Mouse (Mus musculus) neural tube, embryonic 15.5 days (tissue): ENCODE results near the gene Lzts2. TPM values are rescaled to one million over a fixed set of nuclear protein-coding genes. Genes with fewer than 3 reads are reported as not detected.

Experiments used
- ATAC-seq: fragments of 200-750 bp; cut with Nextera tagmentation; 2 replicates; pipeline ENCODE4 v1.8.0; 2017; ENCODE audit warnings: mild to moderate bottlenecking, moderate TSS enrichment, moderate library complexity; ENCODE audit not compliant: low FRiP score
- H3K27ac ChIP-seq: fragments of 300-500 bp; sonication (generic); replicated peaks from 2 replicates; pipeline ENCODE4 v1.5.1; 2015; ENCODE audit warnings: mild to moderate bottlenecking, inconsistent platforms
- H3K27me3 ChIP-seq: fragments of 300-500 bp; sonication (generic); replicated peaks from 2 replicates; pipeline ENCODE4 v1.6.1; 2015; ENCODE audit warnings: inconsistent platforms
- H3K36me3 ChIP-seq: fragments of 300-500 bp; sonication (generic); 2 replicates; pipeline ENCODE4 v1.6.1; 2015; ENCODE audit warnings: inconsistent platforms
- H3K4me1 ChIP-seq: fragments of 300-500 bp; sonication (generic); 2 replicates; pipeline ENCODE4 v1.6.1; 2015; ENCODE audit warnings: inconsistent platforms
- H3K4me2 ChIP-seq: fragments of 300-500 bp; sonication (generic); 2 replicates; pipeline ENCODE4 v1.6.1; 2015; ENCODE audit warnings: inconsistent platforms, mild to moderate bottlenecking, moderate library complexity
- H3K4me3 ChIP-seq: fragments of 300-500 bp; sonication (generic); replicated peaks from 2 replicates; pipeline ENCODE4 v1.5.1; 2015; ENCODE audit warnings: mild to moderate bottlenecking, inconsistent platforms
- H3K9ac ChIP-seq: fragments of 300-500 bp; sonication (generic); replicated peaks from 2 replicates; pipeline ENCODE4 v1.6.1; 2015; ENCODE audit warnings: mild to moderate bottlenecking, inconsistent platforms
- H3K9me3 ChIP-seq: fragments of 300-500 bp; sonication (generic); replicated peaks from 2 replicates; pipeline ENCODE4 v1.6.1; 2016; ENCODE audit warnings: inconsistent platforms
- WGBS: fragments of 180-500 bp; shearing (Covaris S2); methylation state at CpG from one replicate; pipeline ENCODE4 v1.1.7; 2015; ENCODE audit warnings: mixed read lengths; 5-methylcytosine and 5-hydroxymethylcytosine counted together
- polyA plus RNA-seq: library from polyadenylated mRNA; unstranded; fragments of >200 nt; fragmentation: Nextera tagmentation; extraction: Ambion mirVana; gene quantifications from 2 replicates; pipeline ENCODE4 v1.2.1, GENCODE M21; 2015

The Lzts2 gene
- polyA plus RNA-seq, 1 experiment from 2014 or later, result 23.4 TPM

DNA sequence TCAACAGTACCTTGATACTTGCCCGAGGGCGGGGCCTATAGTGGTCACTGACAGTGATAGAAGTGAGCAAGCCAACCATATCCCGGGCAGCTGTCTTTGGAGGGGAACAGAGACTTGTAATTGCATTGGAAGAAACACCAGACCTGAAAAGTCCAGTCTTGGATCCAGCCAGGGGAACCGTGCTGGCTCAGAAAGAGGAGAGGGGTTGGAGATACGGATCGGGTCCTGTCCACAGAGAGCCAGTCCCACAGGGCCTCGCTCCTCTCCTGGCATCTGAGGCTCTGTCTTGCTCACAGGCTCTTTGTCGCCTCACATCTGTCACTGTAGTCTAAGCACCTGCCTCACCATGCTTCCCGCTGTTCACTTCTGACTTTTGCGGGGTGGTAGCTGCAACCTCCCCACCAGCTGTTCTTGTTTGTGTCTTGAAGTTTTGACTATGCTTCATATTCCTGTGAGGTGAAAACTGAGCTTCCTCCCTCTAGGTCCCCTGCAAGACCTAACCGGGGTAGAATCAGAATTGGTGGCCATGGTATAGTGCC is 30.2 kb downstream of the Lzts2 start:
- H3K9ac ChIP-seq, result no peak overlapping the region
- H3K4me3 ChIP-seq, result no peak overlapping the region
- no peaks in the 10 kb centered on the region for H3K9me3 ChIP-seq
- H3K27me3 ChIP-seq, result peaks cover 20% of the 10 kb centered on the region
- WGBS, result 67% methylated on average over 11 of the region's 11 CpGs
- ATAC-seq, result no peak
- H3K36me3 ChIP-seq, result peaks cover 2% of the 10 kb centered on the region; the same call in 1 of the 2 replicates
- H3K27ac ChIP-seq, result no peak overlapping the region
- H3K4me1 ChIP-seq, result peaks cover 39% of the 10 kb centered on the region
- H3K4me2 ChIP-seq, result no peak overlapping the region

- Histone ChIP-seq H3K4me3 (no peak overlapping the region), H3K27ac (no peak overlapping the region), H3K36me3 (peaks cover 5% of the 10 kb centered on the region; the same call in 1 of the 2 replicates), H3K4me2 (0 out of 2 replicates have a peak overlapping the region, but pooled peaks have one; percentile 15), H3K9ac (no peak overlapping the region), H3K27me3 (peaks cover 20% of the 10 kb centered on the region), H3K4me1 (peaks cover 44% of the 10 kb centered on the region), H3K9me3 (no peaks in the 10 kb centered on the region)
- 49% methylated on average over 15 of the region's 15 CpGs for WGBS
- no peak for ATAC-seq
Observed at GRCm38 (mm10) chr19:45045236-45045635, 31.0 kb downstream of the Lzts2 start.

- WGBS, result 72% methylated on average over 5 of the region's 5 CpGs
- H3K4me3 ChIP-seq, result peak within 1 kb of the TSS; percentile 67
- peaks cover 8% of the 10 kb centered on the region; the same call in 1 of the 2 replicates for H3K36me3 ChIP-seq
- H3K9me3 ChIP-seq, result no peaks in the 10 kb centered on the region
- H3K9ac ChIP-seq, result peak within 1 kb of the TSS; percentile 80
- peak within 1 kb of the TSS; percentile 90 for H3K4me2 ChIP-seq
- H3K27me3 ChIP-seq, result peaks cover 17% of the 10 kb centered on the region
- peak within 1 kb of the TSS; percentile 96 for H3K27ac ChIP-seq
- ATAC-seq, result no peak
- H3K4me1 ChIP-seq, result peaks cover 47% of the 10 kb centered on the region
Observed at GRCm38 (mm10) chr19:45045651-45046050, 31.4 kb downstream of the Lzts2 start, which contains the start of gene Pdzd7. Gene Pdzd7 (minus strand): TSS chr19:45045717.

- Histone ChIP-seq H3K4me1 (peaks cover 52% of the 10 kb centered on the region), H3K9me3 (no peaks in the 10 kb centered on the region), H3K4me2 (peak overlapping the region; percentile 90), H3K4me3 (peak overlapping the region; percentile 67), H3K27ac (peak overlapping the region; percentile 96), H3K36me3 (peaks cover 18% of the 10 kb centered on the region), H3K27me3 (peaks cover 17% of the 10 kb centered on the region), H3K9ac (peak overlapping the region; percentile 80)
- ATAC-seq, result peak; percentile 72
- WGBS, result 3% methylated on average over 34 of the region's 34 CpGs
Observed at GRCm38 (mm10) chr19:45046523-45047321, 32.5 kb downstream of the Lzts2 start.

GRCm38 (mm10) chr19:45047417-45047934 is 33.3 kb downstream of the Lzts2 start, which contains the start of gene Sfxn3:
Gene Sfxn3 (plus strand): TSS chr19:45047503.
- under 1% methylated on average over 26 of the region's 26 CpGs for WGBS
- H3K4me3 ChIP-seq, result peak within 1 kb of the TSS; percentile 67
- H3K4me1 ChIP-seq, result peaks cover 52% of the 10 kb centered on the region
- H3K9me3 ChIP-seq, result no peaks in the 10 kb centered on the region
- H3K9ac ChIP-seq, result peak within 1 kb of the TSS; percentile 80
- peak within 1 kb of the TSS; percentile 90 for H3K4me2 ChIP-seq
- H3K36me3 ChIP-seq, result peaks cover 25% of the 10 kb centered on the region
- H3K27ac ChIP-seq, result peak within 1 kb of the TSS; percentile 96
- peaks cover 17% of the 10 kb centered on the region for H3K27me3 ChIP-seq
- ATAC-seq, result peak; percentile 86

DNA sequence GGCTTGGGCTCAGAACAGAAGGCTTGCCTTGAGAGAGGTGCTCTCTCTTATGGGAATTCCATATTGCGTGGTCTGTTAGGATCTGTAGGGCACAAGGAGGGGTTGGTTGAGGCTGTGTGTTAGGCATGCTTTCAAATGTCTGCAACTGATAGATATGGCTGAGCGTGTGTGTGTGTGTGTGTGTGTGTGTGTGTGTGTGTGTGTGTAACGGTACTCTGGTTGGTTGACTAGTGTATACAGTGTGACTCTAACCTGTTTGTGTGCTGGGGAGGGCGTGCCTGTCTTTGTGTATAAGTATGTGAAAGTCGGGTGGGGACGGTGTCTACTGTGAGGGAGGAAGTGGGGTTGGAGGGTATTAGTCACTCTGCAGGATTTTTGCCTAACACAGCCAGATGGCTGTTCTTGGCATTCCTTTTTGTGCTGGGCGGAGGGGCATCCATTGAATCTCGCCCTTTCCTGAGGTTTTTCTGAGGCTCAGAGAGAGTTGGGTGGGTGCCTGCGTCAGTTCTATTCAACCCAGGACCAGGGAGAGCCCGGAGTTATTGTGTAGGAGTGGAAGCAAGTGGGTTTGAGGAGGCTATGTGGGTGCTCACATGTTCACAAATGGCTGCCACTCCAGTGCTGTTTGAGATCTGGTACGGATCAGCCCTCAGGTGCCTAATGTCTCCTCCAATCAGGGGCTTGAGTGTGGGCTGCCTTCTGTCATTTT is 33.9 kb downstream of the Lzts2 start:
- WGBS, result 25% methylated on average over 11 of the region's 11 CpGs
- peaks cover 52% of the 10 kb centered on the region for H3K4me1 ChIP-seq

DNA sequence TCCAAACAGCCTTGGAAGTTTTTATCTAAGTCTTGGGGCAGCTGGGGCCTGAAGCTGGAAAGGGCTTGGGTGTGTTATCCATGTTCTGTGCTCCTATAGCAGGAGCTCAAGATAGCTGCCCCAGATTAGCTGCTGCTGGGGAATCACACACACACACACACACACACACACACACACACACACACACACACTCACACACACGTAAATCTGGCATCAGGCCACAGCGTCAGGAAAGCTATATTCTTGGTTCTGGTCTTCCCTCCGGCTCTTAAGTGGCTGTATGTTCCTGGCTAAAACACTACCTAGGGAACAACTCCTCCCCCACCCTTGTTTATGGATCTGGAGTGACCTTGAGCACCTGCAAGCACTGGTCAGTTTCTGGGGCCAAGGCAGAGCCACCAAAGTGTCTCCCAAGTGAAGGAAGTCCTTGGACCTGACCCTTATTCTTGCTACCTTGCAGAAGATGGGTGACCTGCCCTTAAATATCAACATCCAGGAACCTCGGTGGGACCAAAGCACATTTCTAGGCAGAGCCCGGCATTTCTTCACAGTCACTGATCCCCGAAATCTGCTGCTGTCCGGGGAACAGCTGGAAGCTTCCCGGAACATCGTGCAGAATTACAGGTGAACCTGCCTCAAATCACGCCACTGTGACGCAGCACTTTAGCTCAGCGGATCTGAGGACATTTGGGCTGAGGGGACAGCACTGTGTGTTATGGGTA is 34.6 kb downstream of the Lzts2 start:
- peaks cover 17% of the 10 kb centered on the region for H3K27me3 ChIP-seq
- peak overlapping the region; percentile 67 for H3K4me3 ChIP-seq
- H3K4me2 ChIP-seq, result peak overlapping the region; percentile 90
- no peak for ATAC-seq
- peak overlapping the region; percentile 96 for H3K27ac ChIP-seq
- peak overlapping the region; percentile 80 for H3K9ac ChIP-seq
- H3K36me3 ChIP-seq, result peaks cover 37% of the 10 kb centered on the region
- H3K9me3 ChIP-seq, result no peaks in the 10 kb centered on the region
- 76% methylated on average over 12 of the region's 12 CpGs for WGBS
- H3K4me1 ChIP-seq, result peaks cover 52% of the 10 kb centered on the region

More for the DNA sequence above, 33.9 kb downstream of the Lzts2 start:
- H3K9ac ChIP-seq, result peak overlapping the region; percentile 80
- peaks cover 31% of the 10 kb centered on the region for H3K36me3 ChIP-seq
- peak overlapping the region; percentile 90 for H3K4me2 ChIP-seq
- H3K9me3 ChIP-seq, result no peaks in the 10 kb centered on the region
- H3K27me3 ChIP-seq, result peaks cover 17% of the 10 kb centered on the region
- H3K27ac ChIP-seq, result peak overlapping the region; percentile 96
- peak overlapping the region; percentile 67 for H3K4me3 ChIP-seq
- ATAC-seq, result peak; percentile 50

DNA sequence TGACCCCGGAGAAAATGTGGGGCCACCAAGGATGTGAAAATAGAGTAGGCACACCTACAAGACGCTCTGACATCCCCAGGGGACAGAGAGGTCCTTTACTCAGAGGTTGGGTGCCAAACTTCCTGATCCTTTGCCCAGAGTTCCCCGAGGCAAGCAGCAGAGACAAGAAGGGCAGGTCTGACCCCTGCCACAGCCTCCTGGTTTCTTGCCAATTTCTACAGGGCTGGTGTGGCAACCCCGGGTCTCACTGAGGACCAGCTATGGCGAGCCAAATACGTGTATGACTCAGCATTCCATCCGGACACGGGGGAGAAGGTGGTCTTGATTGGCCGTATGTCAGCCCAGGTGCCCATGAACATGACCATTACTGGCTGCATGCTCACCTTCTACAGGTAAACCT is 35.3 kb downstream of the Lzts2 start:
- H3K9me3 ChIP-seq, result no peaks in the 10 kb centered on the region
- 79% methylated on average over 9 of the region's 9 CpGs for WGBS
- peaks cover 52% of the 10 kb centered on the region for H3K4me1 ChIP-seq
- peak overlapping the region; percentile 90 for H3K4me2 ChIP-seq
- peaks cover 13% of the 10 kb centered on the region for H3K27me3 ChIP-seq
- ATAC-seq, result no peak
- peak overlapping the region; percentile 67; the same call in 1 of the 2 replicates for H3K4me3 ChIP-seq
- H3K36me3 ChIP-seq, result peaks cover 42% of the 10 kb centered on the region
- H3K9ac ChIP-seq, result peak overlapping the region; percentile 80; the same call in 1 of the 2 replicates
- no peak overlapping the region for H3K27ac ChIP-seq

- no peak for ATAC-seq
- peaks cover 48% of the 10 kb centered on the region for H3K36me3 ChIP-seq
- no peak overlapping the region for H3K9ac ChIP-seq
- H3K27ac ChIP-seq, result no peak overlapping the region
- 89% methylated on average over 8 of the region's 8 CpGs for WGBS
- no peak overlapping the region for H3K4me2 ChIP-seq
- H3K9me3 ChIP-seq, result no peaks in the 10 kb centered on the region
- peaks cover 48% of the 10 kb centered on the region for H3K4me1 ChIP-seq
- H3K4me3 ChIP-seq, result no peak overlapping the region
- H3K27me3 ChIP-seq, result no peaks in the 10 kb centered on the region
Observed at GRCm38 (mm10) chr19:45053451-45053850, 39.2 kb downstream of the Lzts2 start.

DNA sequence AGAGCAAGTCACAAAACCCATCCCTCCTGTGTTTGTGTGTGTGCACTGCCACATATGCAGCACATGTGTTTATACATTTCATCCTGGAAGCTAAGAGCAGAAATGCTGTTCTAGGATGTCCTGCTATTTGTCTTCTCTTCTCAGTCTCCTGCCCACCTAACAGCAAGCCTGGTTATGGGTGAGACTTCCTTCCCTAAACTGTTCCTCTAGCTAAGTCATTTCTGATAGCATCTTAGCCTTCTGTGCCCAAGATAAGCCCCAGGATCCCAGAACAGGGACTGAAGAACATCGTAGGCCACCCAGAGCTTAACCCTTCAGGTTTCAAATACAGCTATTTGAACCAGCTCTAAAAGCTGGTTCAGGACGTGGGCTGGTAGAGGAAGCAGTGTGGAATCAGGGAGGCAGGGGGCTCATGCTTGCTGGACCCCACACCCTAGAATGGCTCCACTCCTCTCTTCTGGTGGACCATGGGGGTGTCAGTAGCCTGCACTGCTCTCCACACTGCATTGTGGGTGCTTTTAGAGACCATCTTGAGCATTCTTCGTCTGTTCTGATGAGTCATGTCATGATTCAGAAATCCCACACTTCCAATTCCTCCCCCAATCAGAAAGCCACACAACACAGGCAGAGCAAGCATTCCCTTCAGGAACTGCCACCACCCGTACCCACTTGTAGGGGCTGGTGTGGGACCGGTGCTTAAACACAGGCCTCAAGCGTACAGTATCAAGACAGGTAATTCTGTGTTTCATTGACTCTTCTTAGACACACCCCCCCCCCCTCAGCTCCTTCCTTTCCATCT is 40.9 kb downstream of the Lzts2 start:
- no peaks in the 10 kb centered on the region for H3K9me3 ChIP-seq
- no peak for ATAC-seq
- no peak overlapping the region for H3K4me2 ChIP-seq
- no peak overlapping the region for H3K9ac ChIP-seq
- H3K27me3 ChIP-seq, result no peaks in the 10 kb centered on the region
- H3K4me3 ChIP-seq, result no peak overlapping the region
- WGBS, result 89% methylated on average over 6 of the region's 6 CpGs
- H3K27ac ChIP-seq, result no peak overlapping the region
- peaks cover 40% of the 10 kb centered on the region for H3K4me1 ChIP-seq
- peaks cover 43% of the 10 kb centered on the region for H3K36me3 ChIP-seq
